Mouse (Mus musculus) megakaryocyte, embryonic 14.5 days (primary cell): ENCODE results near the gene Mymk.

Experiments
- FLI1 ChIP-seq: IDR thresholded peaks from 2 replicates; pipeline ENCODE4 v1.6.1; 2012; ENCODE audit warnings: low read length, inconsistent platforms, mixed read lengths
- GATA1 ChIP-seq: IDR thresholded peaks from 3 replicates; pipeline ENCODE4 v1.6.1; 2012; ENCODE audit warnings: mixed read lengths, low read length, inconsistent platforms, borderline replicate concordance

DNA sequence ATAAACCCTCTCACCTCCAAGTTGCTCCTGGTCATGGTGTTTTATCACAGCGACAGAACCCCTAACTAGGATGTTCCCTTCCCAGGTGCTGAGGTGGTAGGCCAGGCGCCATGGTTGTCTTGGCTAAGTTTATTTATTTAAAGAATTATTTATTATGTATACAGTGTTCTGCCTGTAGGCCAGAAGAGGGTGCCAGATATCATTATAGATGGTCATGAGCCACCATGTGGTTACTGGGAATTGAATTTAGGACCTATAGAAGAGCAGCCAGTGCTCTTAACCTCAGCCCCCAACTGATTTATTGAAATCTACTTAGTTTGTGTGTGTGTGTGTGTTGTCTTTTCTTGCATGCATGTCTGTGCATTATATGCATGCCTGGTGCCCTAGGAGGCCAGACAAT is 39.6 kb downstream of the Mymk start:
- no peak for TF ChIP-seq GATA1
- TF ChIP-seq FLI1 = no peak
